ENCODE assay signal across 7 mouse cellular contexts in the genomic region with DNA sequence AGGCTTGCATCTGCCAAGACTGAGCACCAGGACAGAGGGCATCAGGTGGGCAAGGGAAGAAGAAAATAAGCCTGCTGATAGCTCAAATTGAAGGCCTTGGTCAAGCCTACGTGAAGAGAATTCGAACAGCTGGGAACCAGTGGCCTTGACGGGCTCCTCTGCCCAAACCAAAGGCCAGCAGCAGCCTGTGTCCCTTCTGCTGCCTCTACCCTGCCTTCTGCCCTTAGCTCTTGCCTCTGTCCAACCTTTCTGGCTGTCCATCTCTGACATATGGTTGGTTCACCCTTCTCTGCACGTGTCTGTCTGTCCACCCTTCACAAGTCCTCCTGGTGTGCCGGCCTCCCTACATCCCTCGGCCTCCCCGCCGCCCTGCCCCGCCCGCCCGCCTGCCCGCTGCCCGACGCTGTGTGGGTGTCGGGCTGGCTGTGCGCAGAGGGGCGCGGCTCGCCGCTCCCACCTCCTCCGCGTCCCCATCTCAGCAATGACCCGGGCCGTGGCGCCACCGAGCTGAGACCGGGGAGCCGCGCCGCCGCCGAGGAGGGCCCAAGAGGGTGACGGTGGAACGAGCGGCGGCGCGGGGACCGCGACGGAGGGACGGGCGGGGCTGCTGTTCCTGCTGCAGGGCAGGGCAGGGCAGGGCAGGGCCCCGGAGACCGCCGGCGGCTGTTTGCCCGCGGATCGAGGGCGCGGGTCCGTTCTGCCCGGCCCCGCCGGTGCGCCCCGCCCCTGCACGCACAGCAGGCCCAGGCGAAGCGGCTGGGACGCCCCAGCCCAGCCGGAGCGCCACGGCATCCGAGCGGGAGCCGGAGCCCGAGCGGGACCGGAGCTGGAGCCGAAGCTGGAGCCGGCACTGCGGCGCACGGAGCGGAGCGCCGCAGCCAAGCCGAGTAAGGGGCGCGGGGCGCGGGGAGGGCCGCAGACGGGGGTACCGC. TPM values are rescaled to one million over a fixed set of nuclear protein-coding genes. Genes with fewer than 3 reads are reported as not detected.
A peak's percentile ranks its signal among the peaks of the same experiment; 100 is the strongest.
DNase-seq lines count a peak whose midpoint lies in the region; ATAC-seq and TF ChIP-seq lines count a peak whose summit lies in the region.

A gene (plus strand): TSS at position 325 of the 932 bp plus-strand sequence.

- H3K27me3 ChIP-seq in C2C12 (ENCODE audit: control insufficient read depth, insufficient read depth, insufficient read length): peaks cover 5% of the 10 kb centered on the region
- H3K27me3 ChIP-seq in forebrain, embryonic 12.5 days: peaks cover 51% of the 10 kb centered on the region
- peaks cover 52% of the 10 kb centered on the region for H3K27me3 ChIP-seq in heart, postnatal 0 days (ENCODE audit: control insufficient read depth, insufficient read depth, low read length)

- H3K4me1 ChIP-seq in forebrain, embryonic 12.5 days: peaks cover 15% of the 10 kb centered on the region; the same call in 1 of the 2 replicates
- 0 out of 2 replicates have a peak, but pooled peaks cover 3% of the 10 kb centered on the region for H3K4me1 ChIP-seq in heart, postnatal 0 days (ENCODE audit: control insufficient read depth, insufficient read depth)

- peak; percentile 29 for DNase-seq in R1 (ENCODE audit: low read depth, low spot score)
- DNase-seq in heart, postnatal 0 days (ENCODE audit: low spot score): no peak
- DNase-seq in layer of hippocampus, postnatal 36 days: peak; percentile 30 to 38
- DNase-seq in lung, postnatal 36 days: peak; percentile 18
- DNase-seq in right cerebral cortex, postnatal 25 days: peak; percentile 58

- H3K9ac ChIP-seq in forebrain, embryonic 12.5 days: peak within 1 kb of the TSS; percentile 64
- H3K9ac ChIP-seq in heart, postnatal 0 days (replicated peaks; ENCODE audit: low read depth, low read length): peak within 1 kb of the TSS; percentile 65

- no peak within 1 kb of the TSS for H3K4me3 ChIP-seq in C2C12 (ENCODE audit: insufficient read depth, poor library complexity, severe bottlenecking)
- H3K4me3 ChIP-seq in forebrain, embryonic 12.5 days (replicated peaks): peak within 1 kb of the TSS; percentile 59
- peak within 1 kb of the TSS; percentile 72 for H3K4me3 ChIP-seq in heart, postnatal 0 days (ENCODE audit: low read depth, low read length)

- 2% methylated on average over 81 of the region's 87 CpGs for WGBS in forebrain, embryonic 12.5 days
- 2% methylated on average over 67 of the region's 87 CpGs for WGBS in heart, postnatal 0 days

- H3ac ChIP-seq in C2C12 (ENCODE audit: control insufficient read depth, insufficient read length, low read depth): peak within 1 kb of the TSS; percentile 57

- H3K36me3 ChIP-seq in C2C12 (ENCODE audit: control insufficient read depth, insufficient read depth): no peaks in the 10 kb centered on the region
- H3K36me3 ChIP-seq in forebrain, embryonic 12.5 days (replicated peaks): no peaks in the 10 kb centered on the region
- H3K36me3 ChIP-seq in heart, postnatal 0 days (replicated peaks; ENCODE audit: control insufficient read depth, insufficient read depth, low read length): no peaks in the 10 kb centered on the region

- no peaks in the 10 kb centered on the region for H3K79me3 ChIP-seq in C2C12 (ENCODE audit: low read depth)

- no peak within 1 kb of the TSS for H3K27ac ChIP-seq in forebrain, embryonic 12.5 days
- H3K27ac ChIP-seq in heart, postnatal 0 days (ENCODE audit: low read depth): no peak within 1 kb of the TSS

- no peak for TF ChIP-seq CTCF in C2C12 (IDR thresholded peaks at IDR 0.05; ENCODE audit: control insufficient read depth, insufficient read depth, insufficient read length)
- TF ChIP-seq CTCF in heart, postnatal 0 days (IDR thresholded peaks at IDR 0.05; ENCODE audit: low read depth): no peak

- H3K9me3 ChIP-seq in forebrain, embryonic 12.5 days: no peaks in the 10 kb centered on the region
- no peaks in the 10 kb centered on the region for H3K9me3 ChIP-seq in heart, postnatal 0 days (replicated peaks; ENCODE audit: control insufficient read depth, low read length)

- TF ChIP-seq EP300 in heart, postnatal 0 days (IDR thresholded peaks at IDR 0.05; ENCODE audit: low read depth): no peak

- H3K4me2 ChIP-seq in forebrain, embryonic 12.5 days: peak within 1 kb of the TSS; percentile 88
- H3K4me2 ChIP-seq in heart, postnatal 0 days (ENCODE audit: low read depth, low read length): peak within 1 kb of the TSS; percentile 98

- ATAC-seq in forebrain, embryonic 12.5 days (ENCODE audit: low FRiP score): peak; percentile 88
- peak; percentile 68 for ATAC-seq in heart, postnatal 0 days (ENCODE audit: insufficient read depth, low read depth)

- H3K79me2 ChIP-seq in C2C12 (ENCODE audit: control insufficient read depth, insufficient read depth): no peaks in the 10 kb centered on the region

TF ChIP-seq in C2C12, 6 proteins besides CTCF, POLR2A, EP300 and RAD21:
- TF ChIP-seq MYOG (IDR thresholded peaks at IDR 0.05; ENCODE audit: control insufficient read depth, extremely low read depth, insufficient read length) (no peak), USF1 (IDR thresholded peaks at IDR 0.05; ENCODE audit: low read depth) (no peak), FOSL1 (IDR thresholded peaks at IDR 0.05; ENCODE audit: insufficient read depth, low read length, poor library complexity, severe bottlenecking) (no peak), CEBPB (IDR thresholded peaks at IDR 0.05; ENCODE audit: low read depth) (no peak), MYOD1 (IDR thresholded peaks at IDR 0.05; ENCODE audit: control insufficient read depth, insufficient read length, low read depth) (no peak), MAX (IDR thresholded peaks at IDR 0.05) (no peak)

RNA-seq across cellular contexts. Expression of the gene that starts here (rescaled TPM):
- 0.13 TPM for polyA plus RNA-seq in C2C12 (2012; fragmentation: generic; extraction: Trizol)
- polyA plus RNA-seq in forebrain, embryonic 12.5 days (2016; fragmentation: Nextera tagmentation; extraction: Ambion mirVana): 0.31 and 0.82 TPM in 2 replicates
- 3.8 and 3.9 TPM in 2 replicates for total RNA-seq in heart, postnatal 0 days (2014; rRNA removed; ENCODE audit: low replicate concordance)
- polyA plus RNA-seq in heart, postnatal 0 days (2015; fragmentation: Nextera tagmentation; extraction: Ambion mirVana): 0.38 and 0.57 TPM in 2 replicates
- total RNA-seq in layer of hippocampus, postnatal 36 days (2021): 1 to 10 TPM; 5.7 to 5.8 TPM

Comparison
In these comparisons a context has a peak if more than half of its experiments do, and no peak if none do; other contexts are left out.
1. Peak in ATAC-seq, H3K4me3 ChIP-seq, H3K9ac ChIP-seq and H3K4me2 ChIP-seq in forebrain, embryonic 12.5 days; RNA of the gene not detected or under 1 TPM.